Mouse (Mus musculus): ENCODE measurements around the gene Rgs16.

GRCm38 (mm10) chr1:153751763-153752301, 11.7 kb downstream of the Rgs16 start:
- TF ChIP-seq CTCF (IDR thresholded peaks at IDR 0.05; ENCODE audit: borderline replicate concordance, control insufficient read depth, extremely low read depth, insufficient read depth, low read length, poor library complexity) (no peak), POLR2A (IDR thresholded peaks at IDR 0.05; ENCODE audit: control insufficient read depth, extremely low read depth, insufficient read depth, low read length, poor library complexity) (peak; percentile 44)
